Mouse (Mus musculus): ENCODE measurements around the gene Fam83e.

Gene Fam83e
- long read RNA-seq, experiment 1: 0 reads
- long read RNA-seq, experiment 2: 0 reads

DNA sequence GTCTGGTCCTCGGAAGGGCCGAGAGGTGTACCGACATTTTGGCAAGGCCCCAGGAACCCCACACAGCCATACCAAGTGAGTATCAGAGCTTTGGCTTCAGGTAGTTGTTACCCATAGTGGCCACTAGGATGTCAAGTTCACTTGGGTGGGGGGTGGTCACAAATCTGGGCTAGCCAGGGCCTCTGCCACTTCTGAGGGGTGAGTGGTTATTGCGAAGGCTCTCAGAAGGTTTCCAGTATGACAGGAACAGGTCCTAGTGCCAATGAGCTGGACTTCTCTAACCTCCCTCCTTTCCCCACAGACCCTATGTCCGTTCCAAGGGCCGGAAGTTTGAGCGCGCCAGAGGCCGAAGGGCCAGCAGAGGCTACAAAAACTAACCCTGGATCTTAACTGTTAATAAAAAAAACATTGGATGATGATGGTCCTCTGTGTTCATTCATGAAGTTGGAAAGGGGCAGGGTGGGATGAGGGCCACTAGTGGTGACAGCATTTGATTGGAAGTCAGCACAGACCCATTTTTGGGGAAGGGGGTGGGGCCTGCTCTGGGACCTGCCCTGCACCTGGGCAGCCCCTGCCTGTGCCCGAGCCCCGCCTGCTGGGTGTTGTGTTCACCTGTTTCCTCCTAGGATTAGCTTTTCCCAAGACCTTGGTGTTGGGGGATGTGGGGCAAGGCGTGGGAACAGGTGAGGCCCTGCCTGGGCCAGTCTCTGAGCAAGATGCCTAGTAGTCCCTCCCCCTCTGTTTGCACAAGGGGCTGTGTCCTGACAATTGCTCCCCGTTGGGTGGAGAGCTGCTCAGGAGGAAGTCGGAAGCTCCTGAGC is at the start of gene Fam83e:
Gene Fam83e (plus strand): TSS at position 800 of the 821 bp plus-strand sequence.
- intact Hi-C loops (cut with DNase I): no loop called here

DNA sequence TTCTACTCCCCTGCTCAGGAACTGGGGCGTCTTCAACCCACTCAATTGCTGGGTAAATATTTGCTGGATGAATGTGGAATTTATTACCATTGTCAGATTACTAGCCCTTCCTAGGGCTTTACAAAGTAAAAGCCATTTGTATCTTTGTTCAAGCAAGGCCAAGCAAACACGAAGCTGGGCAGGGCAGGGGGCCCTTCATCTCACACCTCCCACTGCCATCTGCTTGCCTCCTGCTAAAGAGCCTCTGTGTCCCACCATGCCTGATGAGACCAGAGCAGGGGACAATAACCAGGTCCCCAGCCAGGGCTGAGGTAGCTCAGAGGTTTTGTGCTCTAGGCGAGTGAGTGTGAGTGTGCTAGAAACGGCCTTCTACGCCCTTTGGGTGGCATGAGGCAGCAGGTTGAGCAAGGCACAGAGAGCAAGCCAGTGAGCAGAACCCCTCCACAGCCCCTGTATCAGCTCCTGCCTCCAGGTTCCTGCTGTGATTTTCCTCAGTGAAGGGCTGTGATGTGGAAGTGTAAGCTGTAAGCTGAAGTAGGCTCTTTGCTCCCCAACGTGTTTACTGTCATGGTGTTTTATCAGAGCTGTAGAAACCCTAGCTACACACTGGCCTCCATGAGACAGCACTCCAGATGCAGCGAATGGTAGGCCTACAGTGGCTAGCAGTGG is 43.3 kb upstream of the Fam83e start:
- intact Hi-C loops (cut with DNase I): no loop called here

DNA sequence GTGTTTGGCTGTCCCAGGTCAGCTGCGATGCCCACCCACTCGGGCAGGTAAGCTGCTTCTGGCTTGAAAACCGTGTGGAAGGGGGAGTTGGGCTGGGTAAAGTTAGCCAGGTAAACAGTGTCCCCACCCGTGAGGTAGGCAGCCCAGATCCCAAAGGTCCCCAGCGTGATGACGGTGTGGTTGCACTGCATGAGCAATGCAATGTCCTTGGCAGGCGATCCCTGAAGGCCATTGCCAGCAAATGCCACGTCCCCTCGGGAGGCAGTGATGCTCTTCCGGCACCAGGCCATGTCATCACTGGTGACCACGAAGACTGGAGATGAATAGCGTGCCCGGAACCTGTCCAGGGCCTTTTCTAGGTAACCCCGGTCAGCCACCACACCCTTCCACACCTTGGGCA is 42.5 kb upstream of the Fam83e start:
- intact Hi-C loops (cut with DNase I): no loop called here

DNA sequence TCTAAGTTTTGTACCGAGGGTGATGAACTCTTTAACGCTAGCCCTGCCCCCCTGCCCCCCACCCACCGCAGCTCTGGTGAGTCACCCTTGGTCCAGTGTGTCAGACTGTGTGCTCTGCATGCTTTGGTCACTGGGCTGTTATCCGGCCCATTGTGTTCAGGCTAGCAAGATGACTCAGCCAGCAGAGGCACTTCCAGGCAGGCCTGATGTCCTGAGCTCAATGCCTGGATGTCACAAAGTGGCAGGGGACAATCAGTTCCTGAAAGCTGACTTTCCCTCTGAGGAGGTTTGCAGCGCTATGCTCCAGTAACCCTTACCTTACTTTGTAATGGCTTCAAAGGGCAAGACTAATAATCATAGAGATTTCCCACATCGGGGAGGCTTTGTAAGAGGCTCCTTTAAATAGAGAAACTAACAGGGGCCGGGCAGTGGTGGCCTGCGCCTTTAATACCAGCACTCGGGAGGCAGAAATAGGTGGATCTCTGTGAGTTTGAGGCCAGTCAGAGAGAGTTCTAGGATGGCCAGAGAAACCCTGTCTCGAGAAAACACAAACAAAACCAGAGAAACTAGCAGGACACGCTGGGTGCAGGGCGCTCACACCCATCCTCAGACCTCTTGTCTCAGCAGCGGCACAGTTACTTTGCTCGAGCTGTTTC is 40.9 kb upstream of the Fam83e start:
- intact Hi-C loops (cut with DNase I): loop anchor here (5.0 kb wide), 2 partner anchors 38 to 88 kb away; no protein-coding TSS in a partner anchor

DNA sequence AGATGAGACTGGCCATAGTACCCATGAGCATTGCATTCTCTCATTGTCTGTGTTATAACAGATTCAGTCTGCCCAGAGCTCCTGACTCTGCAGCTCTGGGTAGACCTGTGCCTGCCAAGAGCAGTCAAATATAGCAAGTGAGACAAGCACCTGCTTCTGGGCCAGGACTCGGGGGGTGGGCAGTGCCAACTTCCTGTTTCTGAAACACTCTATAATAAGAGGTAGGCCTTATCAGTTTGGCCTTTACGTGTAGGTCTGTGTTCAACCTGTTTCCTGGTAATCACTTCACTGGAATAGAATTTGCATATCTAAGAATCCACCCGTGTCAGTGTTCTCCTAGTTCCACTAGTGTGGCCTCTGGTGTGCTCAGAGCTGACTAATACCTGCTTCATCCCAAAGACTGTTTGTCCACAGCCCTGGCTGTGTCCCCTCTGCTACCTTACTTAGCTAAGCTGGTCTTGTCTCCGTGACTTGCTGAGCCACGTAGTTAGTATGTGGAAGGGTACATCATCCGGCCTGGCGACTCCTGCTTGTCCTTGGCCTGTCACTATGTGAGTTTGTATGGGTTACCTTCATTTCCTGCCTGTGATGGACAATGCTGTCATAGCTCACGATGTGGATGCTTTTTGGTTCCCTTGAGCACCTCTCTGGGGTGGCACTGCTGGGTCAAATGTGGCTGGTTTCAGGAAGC is 39.8 kb upstream of the Fam83e start:
- intact Hi-C loops (cut with DNase I): loop anchor here (5.0 kb wide), 2 partner anchors 39 to 89 kb away; no protein-coding TSS in a partner anchor

DNA sequence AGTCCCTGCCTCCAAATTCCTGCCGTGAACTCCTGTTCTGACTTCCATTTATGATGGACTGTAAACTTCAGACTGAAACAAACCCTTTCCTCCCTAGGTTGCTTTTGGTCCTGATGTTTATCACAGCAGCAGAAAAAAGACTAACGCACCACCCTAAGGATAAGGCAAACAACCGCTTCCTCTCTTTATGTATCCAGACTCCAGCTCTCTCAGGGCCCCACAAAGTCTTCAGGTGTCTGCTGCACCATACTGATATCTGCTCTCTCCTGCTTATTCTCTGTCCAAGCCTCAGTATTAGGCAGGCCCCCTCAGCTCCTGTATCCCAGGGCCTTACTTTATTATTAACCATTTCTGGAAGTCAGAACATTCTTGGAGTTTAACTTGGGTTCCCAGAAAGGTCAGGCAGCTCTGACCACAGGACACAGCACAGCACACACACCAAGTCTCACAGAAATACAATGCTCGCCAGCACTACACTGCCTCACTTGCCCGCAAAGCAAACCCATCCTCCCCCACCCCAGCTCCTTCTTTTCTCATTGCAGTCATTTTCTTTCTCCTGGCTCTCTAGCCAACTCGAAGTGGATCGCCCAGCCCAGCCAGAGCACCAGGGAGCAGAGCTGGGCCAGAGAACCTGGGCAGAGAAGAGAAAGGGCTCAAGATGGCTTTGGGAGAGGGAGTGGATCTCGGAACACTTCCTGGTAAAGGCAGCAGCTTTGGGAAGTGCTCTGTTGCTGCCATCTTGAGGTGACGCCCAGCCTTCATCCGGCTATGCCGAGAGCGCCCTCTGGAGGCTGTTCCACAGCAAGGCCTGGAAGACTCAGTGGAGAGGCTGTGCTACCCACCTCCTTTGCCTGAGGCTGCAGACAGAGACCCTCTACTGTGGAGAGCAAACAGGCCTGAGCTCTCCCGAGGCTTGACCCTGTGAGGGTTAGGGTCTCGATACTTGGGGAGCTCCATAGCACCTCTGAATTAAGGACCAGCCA is 38.6 kb upstream of the Fam83e start:
- intact Hi-C loops (cut with DNase I): loop anchor here (5.0 kb wide), 2 partner anchors 40 to 90 kb away; no protein-coding TSS in a partner anchor

DNA sequence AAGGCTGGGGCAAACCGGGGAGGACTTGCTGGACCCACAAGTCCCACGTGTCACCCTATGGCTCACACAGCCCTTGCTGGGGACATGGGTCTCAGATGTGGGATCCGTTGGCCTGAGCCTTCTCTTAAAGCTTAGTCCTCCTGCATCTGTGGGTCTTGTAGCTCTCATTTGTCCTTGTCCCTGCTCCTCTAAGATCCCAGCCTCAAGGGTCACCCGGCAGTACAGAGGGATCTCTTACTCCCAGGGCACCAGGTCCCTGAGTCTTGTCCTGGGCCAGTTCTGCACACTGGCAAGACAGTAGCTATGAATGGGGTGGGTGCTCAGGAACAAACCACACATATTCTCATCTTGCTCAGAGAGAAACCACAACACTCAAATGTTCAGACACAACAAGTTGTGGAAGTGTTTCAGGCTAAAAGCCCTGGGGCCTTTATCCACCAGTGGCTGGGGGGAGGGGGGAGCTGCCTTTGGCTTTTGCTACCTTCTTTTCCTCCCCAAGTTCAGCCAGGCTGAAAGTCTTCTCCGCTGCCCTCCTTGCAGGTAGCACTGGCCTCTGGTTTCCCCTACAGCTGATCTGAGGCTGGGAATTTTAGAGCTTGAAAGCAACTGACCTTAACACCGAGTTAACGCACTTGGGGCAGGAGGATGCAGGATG is 37.5 kb upstream of the Fam83e start, which contains the start of gene Ntn5:
Gene Ntn5 (plus strand): TSS at position 627 of the 655 bp plus-strand sequence.
- intact Hi-C loops (cut with DNase I): loop anchor here (5.0 kb wide), 2 partner anchors 41 to 91 kb away; no protein-coding TSS in a partner anchor

DNA sequence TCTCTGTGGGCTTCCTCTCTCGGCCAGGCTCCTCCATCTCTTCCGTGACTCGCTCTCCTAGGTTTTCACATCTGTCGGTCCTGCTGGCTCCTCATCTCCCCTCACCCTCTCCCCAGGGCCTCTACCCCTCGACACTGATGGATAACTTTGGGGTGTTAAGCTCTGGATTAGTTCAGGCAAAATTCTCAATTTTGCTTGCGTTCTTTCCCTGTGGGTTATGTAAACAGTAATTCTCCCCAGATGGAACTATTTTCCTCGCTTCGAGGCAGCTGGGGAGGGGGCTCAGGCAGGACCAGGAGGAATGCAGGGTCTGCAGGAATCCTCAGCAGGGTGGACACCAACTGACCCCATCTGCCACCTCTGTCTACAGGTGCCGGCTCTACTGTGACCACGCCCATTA is 35.2 kb upstream of the Fam83e start:
- intact Hi-C loops (cut with DNase I): no loop called here

DNA sequence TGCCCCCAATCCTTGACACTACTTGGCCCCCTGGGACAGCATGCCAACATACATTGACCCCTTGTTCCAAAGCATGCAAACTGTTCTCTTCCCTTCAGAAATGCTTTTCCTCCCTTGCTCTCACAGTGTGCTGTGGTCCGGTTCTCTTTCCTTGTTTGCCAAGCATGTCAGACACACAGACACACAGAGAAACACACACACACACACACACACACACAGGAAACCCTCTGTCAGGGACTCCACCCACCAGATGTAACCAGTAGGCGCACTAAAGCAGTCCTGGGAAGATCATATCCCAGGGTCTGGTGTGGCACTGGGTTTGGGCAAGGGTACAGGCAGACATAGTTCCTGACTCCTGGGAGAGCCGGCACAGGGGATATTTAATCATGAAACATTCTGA is 34.2 kb upstream of the Fam83e start:
- intact Hi-C loops (cut with DNase I): no loop called here

DNA sequence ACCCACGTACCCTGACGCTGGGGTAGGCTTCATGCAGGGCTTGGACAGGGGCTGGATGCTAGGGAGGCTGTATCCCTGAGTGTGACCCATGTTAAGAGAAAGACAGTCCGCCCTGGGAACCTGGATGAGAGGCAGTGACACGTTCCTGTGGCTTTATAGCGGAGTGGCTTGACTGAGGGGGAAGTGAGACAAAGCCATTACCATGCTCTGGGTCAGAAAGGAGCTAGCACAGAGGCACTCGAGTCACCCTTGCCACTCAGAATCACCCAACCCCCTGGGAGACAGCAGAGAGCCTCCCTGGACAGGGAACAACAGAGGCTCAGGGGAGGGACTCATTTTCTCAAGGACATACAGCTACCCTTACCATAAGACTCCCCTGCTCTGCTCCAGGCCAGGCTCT is 31.9 kb upstream of the Fam83e start:
- intact Hi-C loops (cut with DNase I): no loop called here

DNA sequence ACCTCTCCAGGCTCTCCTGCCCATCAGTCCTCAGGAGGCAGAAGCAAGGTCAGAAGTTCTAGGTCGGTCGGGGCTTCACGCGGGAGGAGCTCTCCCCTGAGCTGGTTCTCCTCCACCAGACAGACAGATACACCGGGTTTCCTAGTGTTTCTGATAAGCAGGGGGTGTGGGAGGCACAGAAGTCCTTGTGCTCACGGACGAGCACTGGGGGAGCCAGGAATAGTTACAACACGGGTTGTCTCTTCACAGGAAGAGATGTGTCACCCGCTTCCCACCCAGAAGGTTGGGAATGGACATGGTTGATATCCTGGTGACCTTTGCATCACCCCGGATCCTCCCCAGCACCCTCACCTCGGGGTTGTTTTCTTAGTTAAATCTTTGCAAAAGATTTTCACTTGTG is 31.2 kb upstream of the Fam83e start:
- intact Hi-C loops (cut with DNase I): no loop called here

DNA sequence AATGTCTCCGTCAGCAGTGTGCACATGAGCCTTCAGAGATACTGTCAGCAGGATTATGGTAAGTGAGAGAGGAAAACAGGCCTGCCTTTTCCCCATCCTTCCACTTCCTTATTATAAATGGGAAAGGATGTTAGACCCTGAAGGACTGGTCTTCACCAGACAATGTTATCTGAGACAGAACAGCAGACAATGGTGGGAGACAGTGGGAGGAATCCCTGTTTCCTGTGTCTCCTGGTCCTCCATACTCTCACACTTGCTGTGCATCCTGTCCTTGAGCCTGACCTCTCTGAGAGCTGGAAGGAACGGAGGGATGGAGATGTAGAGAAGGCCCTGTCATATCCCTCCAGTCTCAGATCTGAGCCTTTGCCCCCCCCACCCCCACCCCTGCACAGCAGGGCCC is 28.6 kb upstream of the Fam83e start:
- intact Hi-C loops (cut with DNase I): no loop called here

DNA sequence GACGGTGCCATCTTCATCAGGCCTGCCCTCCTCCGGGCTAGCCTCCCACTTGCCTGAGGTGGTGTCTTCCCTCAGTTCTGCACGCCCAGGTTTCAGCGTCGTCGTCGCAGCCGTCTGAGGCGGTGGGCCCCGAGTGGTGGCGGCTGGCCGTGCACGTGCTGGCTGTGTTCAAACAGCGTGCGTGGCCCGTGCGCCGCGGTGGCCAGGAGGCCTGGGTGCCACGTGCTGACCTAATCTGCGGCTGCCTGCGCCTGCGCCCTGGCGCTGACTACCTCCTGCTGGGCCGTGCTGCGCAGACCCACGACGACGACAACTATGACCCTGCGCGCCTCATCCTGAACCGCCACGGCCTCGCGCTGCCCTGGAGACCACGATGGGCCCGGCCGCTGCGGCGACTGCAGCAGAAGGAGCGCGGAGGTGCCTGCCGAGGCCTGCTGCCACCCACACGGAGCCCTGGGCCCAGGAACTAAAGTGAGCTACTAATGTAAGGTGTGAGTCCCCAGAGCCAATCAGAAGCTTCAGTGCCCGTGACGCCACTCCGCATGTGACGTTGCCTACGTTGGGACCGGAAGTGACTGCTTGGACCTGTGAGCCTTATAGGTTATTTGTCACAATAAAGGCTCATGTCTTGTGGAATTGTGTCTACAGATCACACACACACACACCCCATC is 27.0 kb upstream of the Fam83e start, which contains the start of gene Sec1:
Gene Sec1 (minus strand): TSS at position 482 of the 671 bp plus-strand sequence.
- intact Hi-C loops (cut with DNase I): no loop called here

DNA sequence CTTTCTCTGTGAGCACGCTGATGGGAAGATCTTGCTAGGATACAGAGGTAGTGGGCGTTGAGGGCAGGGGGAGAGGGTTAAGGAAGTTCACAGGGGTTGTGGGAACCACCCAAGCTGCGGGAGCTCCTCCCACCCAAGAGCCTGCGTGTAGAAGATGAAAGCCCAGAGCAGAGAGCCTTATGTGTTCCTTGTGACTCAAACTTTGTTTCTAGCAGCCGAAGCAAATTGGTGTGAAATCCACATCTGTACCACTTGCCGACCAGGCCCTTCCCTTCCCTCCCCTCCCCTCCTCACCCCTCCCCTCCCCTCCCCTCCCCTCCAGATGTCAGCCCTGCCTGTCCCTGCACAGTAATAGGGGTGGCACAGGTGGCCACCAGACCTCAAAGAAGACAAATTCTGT is 25.9 kb upstream of the Fam83e start:
- intact Hi-C loops (cut with DNase I): no loop called here

DNA sequence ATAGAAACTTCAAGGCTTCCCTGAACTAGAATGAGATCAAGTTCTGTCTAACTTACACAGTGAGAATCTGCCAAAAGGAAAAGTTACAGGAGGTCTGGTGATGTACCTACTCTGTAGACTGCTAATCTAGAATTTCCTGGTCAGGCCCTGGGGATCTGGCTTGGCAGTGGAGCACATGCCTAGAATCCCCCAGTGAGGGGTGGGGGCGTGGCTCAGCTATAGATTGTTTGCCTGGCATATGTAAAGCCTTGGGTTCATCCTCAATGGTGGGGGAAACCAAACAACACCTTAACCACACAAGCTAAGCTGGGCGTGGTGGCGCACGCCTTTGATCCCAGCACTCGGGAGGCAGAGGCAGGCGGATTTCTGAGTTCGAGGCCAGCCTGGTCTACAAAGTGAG is 23.1 kb upstream of the Fam83e start:
- intact Hi-C loops (cut with DNase I): no loop called here

DNA sequence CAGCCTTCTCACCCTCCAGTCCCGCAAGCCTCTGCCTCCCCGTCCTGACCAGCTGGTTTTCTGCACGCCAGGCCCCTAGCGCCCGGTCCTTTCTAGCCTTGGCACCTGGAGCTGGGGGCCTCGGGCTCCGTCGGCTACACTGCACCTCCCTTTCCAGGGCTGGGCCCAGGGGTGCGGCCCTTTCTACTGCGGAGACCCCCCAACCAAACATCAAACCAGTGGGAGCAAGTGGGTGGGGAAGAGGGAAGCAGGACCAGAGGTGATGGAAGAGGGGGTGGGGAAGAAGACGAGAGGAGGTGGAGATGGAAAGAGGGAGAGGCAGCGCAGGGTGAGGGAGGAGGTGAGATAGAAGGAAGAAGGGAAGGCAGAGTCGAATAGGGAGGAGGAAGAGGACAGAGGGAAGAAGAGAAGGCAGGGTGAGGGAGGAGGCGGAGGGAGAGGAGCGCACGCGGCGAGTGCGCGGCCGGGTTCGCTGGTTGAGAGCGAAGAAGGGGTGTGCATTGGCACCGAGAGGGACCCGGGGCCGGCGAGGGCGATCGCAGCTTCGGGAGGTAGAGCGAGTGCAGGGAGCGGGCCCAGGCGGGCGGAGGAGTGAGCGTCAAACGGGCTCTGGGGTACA is 21.4 kb upstream of the Fam83e start, which contains the start of gene Car11:
Gene Car11 (plus strand): TSS at position 321 of the 619 bp plus-strand sequence.
- intact Hi-C loops (cut with DNase I): no loop called here

DNA sequence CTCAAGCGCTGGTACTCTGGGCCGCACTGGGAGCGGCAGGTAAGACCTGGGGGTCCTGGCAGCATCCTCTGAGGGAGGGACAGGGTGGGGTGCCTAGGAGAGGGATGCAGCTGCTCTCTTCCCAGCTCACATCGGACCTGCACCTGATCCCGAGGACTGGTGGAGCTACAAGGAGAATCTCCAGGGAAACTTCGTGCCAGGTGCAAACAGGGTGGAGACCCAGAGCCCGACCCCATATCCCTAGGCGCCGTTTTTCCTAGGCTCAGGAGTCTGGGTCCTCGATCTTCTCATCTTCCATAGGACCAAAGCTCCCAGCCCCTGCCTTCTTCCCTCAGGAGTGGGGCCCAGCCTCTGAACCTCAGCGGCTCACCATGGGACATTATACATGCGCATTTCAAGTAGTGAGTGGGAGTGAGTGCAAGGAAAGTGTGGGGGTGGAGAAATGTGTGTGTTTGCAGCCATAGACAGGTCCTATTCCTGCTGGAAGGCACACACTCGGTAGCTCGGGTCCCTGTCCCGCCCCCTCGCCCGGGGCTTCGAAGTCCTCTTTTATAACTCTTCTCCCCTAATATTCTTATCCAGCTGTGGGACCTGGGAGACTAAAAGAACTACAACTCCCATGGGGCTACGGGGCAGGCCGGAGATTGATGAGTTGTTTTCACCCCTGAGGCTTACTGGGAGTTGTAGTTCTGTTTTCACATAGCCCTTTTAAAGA is 20.6 kb upstream of the Fam83e start:
- intact Hi-C loops (cut with DNase I): no loop called here

DNA sequence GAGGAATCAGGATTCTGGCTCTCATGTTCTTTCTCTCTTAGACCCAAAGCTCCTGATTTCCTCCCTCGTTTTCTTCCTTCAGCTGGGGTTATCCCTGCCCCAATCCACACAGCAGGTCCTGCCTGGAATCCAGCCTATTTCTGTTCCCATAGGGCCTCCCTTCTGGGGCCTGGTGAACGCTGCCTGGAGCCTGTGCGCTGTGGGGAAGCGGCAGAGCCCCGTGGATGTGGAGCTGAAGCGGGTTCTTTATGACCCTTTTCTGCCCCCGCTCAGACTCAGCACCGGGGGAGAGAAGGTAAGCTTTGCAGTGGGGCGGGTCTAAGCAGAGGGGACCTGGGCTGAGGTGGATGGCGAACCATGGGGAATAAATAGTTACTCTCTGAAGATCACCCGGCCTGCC is 19.9 kb upstream of the Fam83e start:
- intact Hi-C loops (cut with DNase I): no loop called here

All from adrenal gland (tissue).